Mouse (Mus musculus) brown adipose tissue, adult 24 weeks (tissue): ENCODE data around the gene Tas2r134. TPM values are rescaled to one million over a fixed set of nuclear protein-coding genes. Genes with fewer than 3 reads are reported as not detected.

Experiments used
- H3K27ac ChIP-seq: fragments of 200-500 bp; replicated peaks from 2 replicates; pipeline ENCODE4 v1.5.1; 2012; ENCODE audit warnings: low read depth, mild to moderate bottlenecking, low read length
- H3K4me1 ChIP-seq: fragments of 200-500 bp; 2 replicates; pipeline ENCODE4 v1.6.1; 2012; ENCODE audit warnings: low read length, mixed read lengths; ENCODE audit not compliant: control insufficient read depth, insufficient read depth, insufficient read length
- H3K4me3 ChIP-seq: fragments of 200-500 bp; 2 replicates; pipeline ENCODE4 v1.5.1; 2012; ENCODE audit warnings: low read depth, mild to moderate bottlenecking, low read length, moderate library complexity; ENCODE audit not compliant: insufficient read depth
- polyA plus RNA-seq: library from polyadenylated mRNA; stranded (reverse); fragments of >200 nt; gene quantifications from 2 replicates; pipeline ENCODE4 v1.2.4, GENCODE M21; 2012; ENCODE audit not compliant: missing spikeins, insufficient read depth, insufficient read length

Tas2r134 gene
- polyA plus RNA-seq, 1 experiment: not detected

- H3K4me3 ChIP-seq: no peak overlapping the region
- no peak overlapping the region for H3K27ac ChIP-seq
- H3K4me1 ChIP-seq: no peaks in the 10 kb centered on the region
These were observed 4.1 kb downstream of the Tas2r134 start for GRCm38 (mm10) chr2:51631428-51631827.

- no peak overlapping the region for H3K27ac ChIP-seq
- no peaks in the 10 kb centered on the region for H3K4me1 ChIP-seq
- no peak overlapping the region for H3K4me3 ChIP-seq
These were observed 10.4 kb downstream of the Tas2r134 start for GRCm38 (mm10) chr2:51637681-51638080.

- Histone ChIP-seq H3K4me3 (no peak overlapping the region), H3K4me1 (no peaks in the 10 kb centered on the region), H3K27ac (no peak overlapping the region)
These were observed 14.3 kb downstream of the Tas2r134 start for GRCm38 (mm10) chr2:51641635-51642034.

GRCm38 (mm10) chr2:51643244-51644139 lies 16.2 kb downstream of the Tas2r134 start:
- H3K4me3 ChIP-seq: no peak overlapping the region
- no peaks in the 10 kb centered on the region for H3K4me1 ChIP-seq
- H3K27ac ChIP-seq: no peak overlapping the region

- Histone ChIP-seq H3K4me3 (no peak overlapping the region), H3K4me1 (no peaks in the 10 kb centered on the region), H3K27ac (no peak overlapping the region)
These were observed 20.7 kb downstream of the Tas2r134 start for GRCm38 (mm10) chr2:51647972-51648371.

- Histone ChIP-seq H3K27ac (no peak overlapping the region), H3K4me3 (no peak overlapping the region), H3K4me1 (no peaks in the 10 kb centered on the region)
These were observed 22.6 kb downstream of the Tas2r134 start for GRCm38 (mm10) chr2:51649887-51650286.

GRCm38 (mm10) chr2:51652086-51652485 lies 24.8 kb downstream of the Tas2r134 start:
- Histone ChIP-seq H3K4me1 (no peaks in the 10 kb centered on the region), H3K4me3 (no peak overlapping the region), H3K27ac (no peak overlapping the region)

- no peak overlapping the region for H3K27ac ChIP-seq
- no peaks in the 10 kb centered on the region for H3K4me1 ChIP-seq
- H3K4me3 ChIP-seq: no peak overlapping the region
These were observed 30.4 kb downstream of the Tas2r134 start for GRCm38 (mm10) chr2:51657684-51658083.

GRCm38 (mm10) chr2:51658288-51658687 lies 31.0 kb downstream of the Tas2r134 start:
- Histone ChIP-seq H3K4me3 (no peak overlapping the region), H3K27ac (no peak overlapping the region), H3K4me1 (no peaks in the 10 kb centered on the region)

GRCm38 (mm10) chr2:51674321-51674720 lies 47.0 kb downstream of the Tas2r134 start:
- Histone ChIP-seq H3K27ac (no peak overlapping the region), H3K4me3 (no peak overlapping the region), H3K4me1 (no peaks in the 10 kb centered on the region)
